ENCODE assay signal across 17 mouse cellular contexts in the genomic region with DNA sequence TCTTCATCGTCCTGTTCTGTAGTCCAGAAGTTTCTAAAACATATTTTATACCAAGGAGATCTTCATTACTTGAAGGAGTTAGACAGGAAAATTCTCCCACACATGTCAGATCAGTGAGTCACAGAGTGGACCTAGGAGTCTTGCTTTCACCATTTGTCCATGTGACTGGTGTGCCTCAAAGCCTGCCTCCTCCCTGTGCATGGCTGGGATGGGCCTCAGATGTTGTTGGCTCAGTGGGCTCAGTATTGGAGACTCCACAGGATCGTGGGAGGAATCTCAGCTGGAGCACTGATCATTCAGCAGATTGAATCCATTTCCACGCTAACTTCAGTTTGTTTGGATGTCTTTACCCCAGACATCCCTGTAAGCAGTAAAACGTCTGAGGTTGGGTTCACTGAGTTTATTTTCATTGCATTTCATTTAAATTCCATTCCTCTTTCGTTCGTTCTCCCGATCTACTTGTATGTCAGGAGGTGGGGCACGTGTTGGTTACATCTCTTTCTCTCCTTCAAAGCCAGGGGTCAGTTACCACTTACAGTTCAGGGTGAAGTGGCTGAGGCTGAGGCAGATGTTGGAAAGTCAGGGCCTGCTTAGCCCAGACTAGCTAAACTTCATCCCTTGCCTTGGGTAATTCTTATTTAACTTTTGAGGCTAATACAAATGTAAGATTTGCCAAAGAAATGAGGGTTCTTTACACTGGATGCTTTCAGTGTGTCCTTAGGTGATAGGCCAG. TPM values are rescaled to one million over a fixed set of nuclear protein-coding genes. Genes with fewer than 3 reads are reported as not detected.
DNase-seq lines count a peak whose midpoint lies in the region; ATAC-seq and TF ChIP-seq lines count a peak whose summit lies in the region.
"Had no signal": no experiment of that assay in that cellular context is flagged by ENCODE, and none has a peak within 500 bp of the region (broad histone marks: within the 10 kb centered on the region; RNA-seq: fewer than 3 reads in every experiment).

No protein-coding gene starts in this region.

- H3K27me3 ChIP-seq in kidney, embryonic 14.5 days (ENCODE audit: control insufficient read depth, insufficient read depth, low read length), result no peaks in the 10 kb centered on the region
- no peaks in the 10 kb centered on the region for H3K27me3 ChIP-seq in lung, embryonic 16.5 days (ENCODE audit: control insufficient read depth, insufficient read depth, low read depth, low read length)
- H3K27me3 ChIP-seq in embryonic facial prominence, embryonic 14.5 days (replicated peaks; ENCODE audit: control insufficient read depth, insufficient read depth, low read length), result no peaks in the 10 kb centered on the region
- H3K27me3 ChIP-seq in myocyte (ENCODE audit: control insufficient read depth, insufficient read depth, insufficient read length), result no peaks in the 10 kb centered on the region
- no peaks in the 10 kb centered on the region for H3K27me3 ChIP-seq in forebrain, embryonic 13.5 days
- H3K27me3 ChIP-seq: heart, embryonic 12.5 days; limb, embryonic 15.5 days; midbrain, embryonic 12.5 days had no signal

- H3K9ac ChIP-seq in kidney, embryonic 14.5 days (ENCODE audit: low read depth, low read length), result no peak overlapping the region
- H3K9ac ChIP-seq in lung, embryonic 16.5 days (ENCODE audit: low read length), result no peak overlapping the region
- H3K9ac ChIP-seq in embryonic facial prominence, embryonic 14.5 days (ENCODE audit: low read depth, low read length), result no peak overlapping the region
- no peak overlapping the region for H3K9ac ChIP-seq in forebrain, embryonic 13.5 days
- H3K9ac ChIP-seq: heart, embryonic 12.5 days; limb, embryonic 15.5 days; liver, postnatal 0 days; midbrain, embryonic 12.5 days had no signal

- no peak overlapping the region for H3ac ChIP-seq in myocyte (ENCODE audit: control insufficient read depth, insufficient read length)

- DNase-seq in kidney, postnatal 14 days, result no peak
- DNase-seq in lung, postnatal 14 days, result no peak
- DNase-seq in embryonic facial prominence, embryonic 14.5 days (ENCODE audit: low spot score), result peak; percentile 50
- DNase-seq in cerebellum, postnatal 25 days, result no peak
- DNase-seq: adrenal gland, postnatal 10 days; cerebellum, postnatal 10 days; gastrocnemius, postnatal 36 days; kidney, postnatal 10 days; liver, postnatal 0 days had no signal

- H3K36me3 ChIP-seq in kidney, embryonic 14.5 days (ENCODE audit: control insufficient read depth, insufficient read depth, low read length), result no peaks in the 10 kb centered on the region
- H3K36me3 ChIP-seq in lung, embryonic 16.5 days (ENCODE audit: control insufficient read depth, insufficient read depth, low read length), result 0 out of 2 replicates have a peak, but pooled peaks cover 2% of the 10 kb centered on the region
- H3K36me3 ChIP-seq in embryonic facial prominence, embryonic 14.5 days (ENCODE audit: control insufficient read depth, insufficient read depth, low read length), result 0 out of 2 replicates have a peak, but pooled peaks cover 6% of the 10 kb centered on the region
- H3K36me3 ChIP-seq in myocyte (ENCODE audit: control insufficient read depth, insufficient read depth), result peaks cover 17% of the 10 kb centered on the region
- H3K36me3 ChIP-seq in forebrain, embryonic 13.5 days (ENCODE audit: poor library complexity, severe bottlenecking), result no peaks in the 10 kb centered on the region
- H3K36me3 ChIP-seq: limb, embryonic 15.5 days; midbrain, embryonic 12.5 days had no signal

- no peak overlapping the region for H3K4me2 ChIP-seq in kidney, embryonic 14.5 days (replicated peaks; ENCODE audit: low read depth, low read length)
- H3K4me2 ChIP-seq in lung, embryonic 16.5 days (ENCODE audit: low read depth, low read length), result no peak overlapping the region
- H3K4me2 ChIP-seq in embryonic facial prominence, embryonic 14.5 days (ENCODE audit: low read depth, low read length), result no peak overlapping the region
- H3K4me2 ChIP-seq in myocyte (ENCODE audit: low read depth), result no peak overlapping the region
- H3K4me2 ChIP-seq in forebrain, embryonic 13.5 days, result no peak overlapping the region
- H3K4me2 ChIP-seq: heart, embryonic 12.5 days; limb, embryonic 15.5 days; midbrain, embryonic 12.5 days had no signal

- ATAC-seq in kidney, embryonic 14.5 days (ENCODE audit: low FRiP score, low TSS enrichment), result 0 out of 2 replicates have a peak, but pooled peaks have one; percentile 64
- 0 out of 2 replicates have a peak, but pooled peaks have one; percentile 41 for ATAC-seq in lung, embryonic 16.5 days (ENCODE audit: low read depth)
- ATAC-seq in embryonic facial prominence, embryonic 14.5 days (ENCODE audit: low read depth), result no peak
- ATAC-seq in forebrain, embryonic 13.5 days, result no peak
- ATAC-seq: liver, postnatal 0 days had no signal

- 0 out of 2 replicates have a peak, but pooled peaks cover 3% of the 10 kb centered on the region for H3K4me1 ChIP-seq in kidney, embryonic 14.5 days (ENCODE audit: control insufficient read depth, insufficient read depth, low read length)
- no peaks in the 10 kb centered on the region; the same call in 1 of the 2 replicates for H3K4me1 ChIP-seq in lung, embryonic 16.5 days (replicated peaks; ENCODE audit: control insufficient read depth, insufficient read depth, low read length)
- peaks cover 10% of the 10 kb centered on the region; the same call in 1 of the 2 replicates for H3K4me1 ChIP-seq in embryonic facial prominence, embryonic 14.5 days (ENCODE audit: control insufficient read depth, insufficient read depth, low read length)
- H3K4me1 ChIP-seq in forebrain, embryonic 13.5 days, result no peaks in the 10 kb centered on the region
- H3K4me1 ChIP-seq: midbrain, embryonic 12.5 days had no signal

- peaks cover 53% of the 10 kb centered on the region for H3K79me2 ChIP-seq in myocyte (ENCODE audit: control insufficient read depth, insufficient read depth)

- 49% methylated on average over 8 of the region's 8 CpGs for WGBS in kidney, embryonic 14.5 days
- 64% methylated on average over 8 of the region's 8 CpGs for WGBS in lung, embryonic 16.5 days
- 48% methylated on average over 8 of the region's 8 CpGs for WGBS in embryonic facial prominence, embryonic 14.5 days
- 91% methylated on average over 8 of the region's 8 CpGs for WGBS in forebrain, embryonic 13.5 days

- H3K4me3 ChIP-seq in kidney, embryonic 14.5 days (ENCODE audit: low read length), result no peak overlapping the region
- H3K4me3 ChIP-seq in lung, embryonic 16.5 days (ENCODE audit: low read length), result no peak overlapping the region
- no peak overlapping the region for H3K4me3 ChIP-seq in embryonic facial prominence, embryonic 14.5 days (ENCODE audit: low read depth, low read length)
- no peak overlapping the region for H3K4me3 ChIP-seq in myocyte
- H3K4me3 ChIP-seq in forebrain, embryonic 13.5 days, result no peak overlapping the region
- H3K4me3 ChIP-seq: heart, embryonic 12.5 days; limb, embryonic 15.5 days; midbrain, embryonic 12.5 days had no signal

- no peaks in the 10 kb centered on the region for H3K9me3 ChIP-seq in kidney, embryonic 14.5 days (ENCODE audit: control insufficient read depth, low read length)
- H3K9me3 ChIP-seq in lung, embryonic 16.5 days (ENCODE audit: control insufficient read depth, low read length), result no peaks in the 10 kb centered on the region
- H3K9me3 ChIP-seq in embryonic facial prominence, embryonic 14.5 days (ENCODE audit: control insufficient read depth, low read length), result no peaks in the 10 kb centered on the region
- H3K9me3 ChIP-seq in forebrain, embryonic 13.5 days (replicated peaks), result no peaks in the 10 kb centered on the region
- H3K9me3 ChIP-seq: G1E; heart, embryonic 12.5 days; limb, embryonic 15.5 days; midbrain, embryonic 12.5 days had no signal

- TF ChIP-seq POLR2A in myocyte (IDR thresholded peaks at IDR 0.05; ENCODE audit: insufficient read length, low read depth), result no peak

- H3K27ac ChIP-seq in kidney, embryonic 14.5 days (ENCODE audit: low read depth, low read length), result no peak overlapping the region
- no peak overlapping the region for H3K27ac ChIP-seq in lung, embryonic 16.5 days (ENCODE audit: low read length)
- no peak overlapping the region; the same call in 1 of the 2 replicates for H3K27ac ChIP-seq in embryonic facial prominence, embryonic 14.5 days (replicated peaks; ENCODE audit: low read depth, low read length)
- no peak overlapping the region for H3K27ac ChIP-seq in forebrain, embryonic 13.5 days
- H3K27ac ChIP-seq: limb, embryonic 15.5 days; midbrain, embryonic 12.5 days had no signal

TF ChIP-seq in myocyte, 11 proteins besides CTCF, POLR2A, EP300 and RAD21:
- TF ChIP-seq E2F4 (IDR thresholded peaks at IDR 0.05; ENCODE audit: insufficient read depth) (no peak), USF1 (IDR thresholded peaks at IDR 0.05; ENCODE audit: low read depth) (peak; percentile 51)

RNA-seq across cellular contexts. Expression of a gene that starts 30.5 kb away (rescaled TPM):
- polyA plus RNA-seq in kidney, embryonic 14.5 days (2014; fragmentation: Nextera tagmentation; extraction: Ambion mirVana), result 30.2 and 37.1 TPM in 2 replicates
- polyA plus RNA-seq in lung, embryonic 16.5 days (2015; fragmentation: Nextera tagmentation; extraction: Ambion mirVana), result 50.8 and 53.4 TPM in 2 replicates
- 66.7 and 68.6 TPM in 2 replicates for polyA plus RNA-seq in embryonic facial prominence, embryonic 14.5 days (2014; fragmentation: Nextera tagmentation; extraction: Ambion mirVana)
- 24.9 TPM for polyA plus RNA-seq in myocyte (2012; fragmentation: generic; extraction: Trizol)
- polyA plus RNA-seq in forebrain, embryonic 13.5 days (2015; fragmentation: Nextera tagmentation; extraction: Ambion mirVana), result 9.7 and 12.1 TPM in 2 replicates

Comparison
In these comparisons a context has a peak if more than half of its experiments do, and no peak if none do; other contexts are left out.
1. ATAC-seq: peak in kidney, embryonic 14.5 days (single experiment) and lung, embryonic 16.5 days (single experiment); none in embryonic facial prominence, embryonic 14.5 days (single experiment) and forebrain, embryonic 13.5 days (single experiment).